Mouse (Mus musculus): ENCODE results near the gene Nedd8.

Gene Nedd8

GRCm38 (mm10) chr14:55671833-55672740 lies at the start of gene Nedd8, which contains the start of gene Gmpr2:
Gene Nedd8, minus strand, starts transcription at chr14:55672124.
Gene Gmpr2, plus strand, starts transcription at chr14:55671941.
- DNase-seq (ENCODE audit: low spot score in 2 of 2) = peak; percentile 89 to 91

- no peak for DNase-seq (ENCODE audit: low spot score in 2 of 2)
These were observed 49.2 kb upstream of the Nedd8 start for GRCm38 (mm10) chr14:55721076-55721475.

GRCm38 (mm10) chr14:55720666-55721065 lies 48.7 kb upstream of the Nedd8 start:
- no peak for DNase-seq (ENCODE audit: low spot score in 2 of 2)

- no peak for DNase-seq (ENCODE audit: low spot score in 2 of 2)
These were observed 47.8 kb upstream of the Nedd8 start for GRCm38 (mm10) chr14:55719737-55720136.

GRCm38 (mm10) chr14:55716884-55717283 lies 45.0 kb upstream of the Nedd8 start:
- no peak for DNase-seq (ENCODE audit: low spot score in 2 of 2)

- no peak for DNase-seq (ENCODE audit: low spot score in 2 of 2)
These were observed 44.3 kb upstream of the Nedd8 start for GRCm38 (mm10) chr14:55716271-55716670.

- no peak for DNase-seq (ENCODE audit: low spot score in 2 of 2)
These were observed 43.0 kb upstream of the Nedd8 start for GRCm38 (mm10) chr14:55714893-55715292.

- DNase-seq (ENCODE audit: low spot score in 2 of 2) = no peak
These were observed 41.8 kb upstream of the Nedd8 start, which contains the start of gene Tgm1 for GRCm38 (mm10) chr14:55713729-55714122. Gene Tgm1, minus strand, starts transcription at chr14:55713926.

GRCm38 (mm10) chr14:55713007-55713728 lies 41.2 kb upstream of the Nedd8 start:
- no peak for DNase-seq (ENCODE audit: low spot score in 2 of 2)

GRCm38 (mm10) chr14:55711786-55712185 lies 39.9 kb upstream of the Nedd8 start:
- no peak for DNase-seq (ENCODE audit: low spot score in 2 of 2)

GRCm38 (mm10) chr14:55709509-55709908 lies 37.6 kb upstream of the Nedd8 start:
- DNase-seq (ENCODE audit: low spot score in 2 of 2) = no peak

GRCm38 (mm10) chr14:55707397-55707796 lies 35.5 kb upstream of the Nedd8 start:
- DNase-seq (ENCODE audit: low spot score in 2 of 2) = no peak

GRCm38 (mm10) chr14:55706051-55706600 lies 34.2 kb upstream of the Nedd8 start:
- DNase-seq (ENCODE audit: low spot score in 2 of 2) = no peak

GRCm38 (mm10) chr14:55702761-55703160 lies 30.8 kb upstream of the Nedd8 start:
- no peak for DNase-seq (ENCODE audit: low spot score in 2 of 2)

- no peak for DNase-seq (ENCODE audit: low spot score in 2 of 2)
These were observed 29.2 kb upstream of the Nedd8 start for GRCm38 (mm10) chr14:55701131-55701530.

- DNase-seq (ENCODE audit: low spot score in 2 of 2) = no peak
These were observed 25.3 kb upstream of the Nedd8 start for GRCm38 (mm10) chr14:55697226-55697625.

GRCm38 (mm10) chr14:55689433-55689832 lies 17.5 kb upstream of the Nedd8 start:
- DNase-seq (ENCODE audit: low spot score in 2 of 2) = no peak

GRCm38 (mm10) chr14:55682118-55682493 lies 10.2 kb upstream of the Nedd8 start:
- no peak for DNase-seq (ENCODE audit: low spot score in 2 of 2)

GRCm38 (mm10) chr14:55681160-55682117 lies 9.5 kb upstream of the Nedd8 start, which contains the start of gene Tinf2:
Gene Tinf2, minus strand, starts transcription at chr14:55681820.
- DNase-seq (ENCODE audit: low spot score in 2 of 2) = peak; percentile 93 to 96

GRCm38 (mm10) chr14:55677615-55678014 lies 5.7 kb upstream of the Nedd8 start:
- DNase-seq (ENCODE audit: low spot score in 2 of 2) = no peak

GRCm38 (mm10) chr14:55672741-55673060 lies 777 bp upstream of the Nedd8 start:
- DNase-seq (ENCODE audit: low spot score in 2 of 2) = no peak

Measured in frontal cortex, postnatal 10 days (tissue).